Mouse (Mus musculus): ENCODE measurements around the gene Cped1. TPM values are rescaled to one million over a fixed set of nuclear protein-coding genes. Genes with fewer than 3 reads are reported as not detected.

The Cped1 gene
- polyA plus RNA-seq, 1 experiment from 2014 or later: 23.0 TPM

DNA sequence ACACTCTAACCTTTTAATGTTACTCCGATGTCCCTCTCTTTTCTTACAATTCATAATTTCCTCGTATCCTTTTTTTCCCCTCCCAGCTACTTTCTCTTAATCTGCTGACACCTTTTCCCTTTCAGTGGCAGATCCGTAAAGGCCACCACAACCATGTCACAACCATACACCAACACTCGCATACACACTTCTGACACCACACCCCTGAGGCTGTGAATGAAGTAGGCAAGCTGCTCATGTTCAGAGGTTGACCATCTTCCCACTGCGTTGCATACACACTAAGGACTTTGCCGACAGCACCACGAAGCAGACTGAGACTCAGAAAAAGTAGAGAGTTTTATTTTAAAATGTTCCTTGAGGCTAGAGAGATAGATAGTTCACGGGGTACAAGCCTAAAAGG, 235.4 kb downstream of the Cped1 start:
- H3K4me1 ChIP-seq (replicated peaks; ENCODE audit: insufficient read depth, low read length): no peaks in the 10 kb centered on the region
- no peak for TF ChIP-seq CTCF (IDR thresholded peaks at IDR 0.05; ENCODE audit: low read depth)
- no peaks in the 10 kb centered on the region for H3K9me3 ChIP-seq (replicated peaks; ENCODE audit: low read length)
- H3K4me3 ChIP-seq (replicated peaks; ENCODE audit: low read depth, low read length): no peak overlapping the region
- no peak overlapping the region for H3K9ac ChIP-seq (ENCODE audit: low read depth, low read length)
- DNase-seq (ENCODE audit: low spot score): no peak
- H3K27ac ChIP-seq: no peak overlapping the region
- no peak overlapping the region for H3K4me2 ChIP-seq (ENCODE audit: low read length)
- H3K36me3 ChIP-seq (ENCODE audit: insufficient read depth, low read length): no peaks in the 10 kb centered on the region
- WGBS: 94% methylated on average over 8 of the region's 8 CpGs
- ATAC-seq (replicated peaks; ENCODE audit: low FRiP score, low read depth): no peak
- H3K27me3 ChIP-seq (ENCODE audit: insufficient read depth, low read length): no peaks in the 10 kb centered on the region

DNA sequence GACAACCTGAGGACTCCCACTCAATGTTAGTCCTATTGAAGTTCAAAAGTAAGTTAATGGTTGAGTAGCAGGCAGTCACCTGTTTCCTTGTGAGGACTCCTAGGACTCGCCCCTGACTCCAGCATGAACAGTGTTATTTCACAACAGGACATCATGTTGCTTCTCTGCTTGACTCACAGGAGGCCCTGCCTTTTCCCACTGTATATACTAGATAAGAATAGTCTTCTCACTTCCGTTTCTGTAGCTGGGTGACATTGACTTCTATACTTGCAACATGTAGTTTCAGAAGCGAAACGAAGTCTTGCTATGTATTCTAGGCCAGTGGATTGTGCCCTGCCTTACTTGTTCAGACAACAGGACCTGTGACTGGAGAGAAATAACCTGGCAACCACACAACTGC, 236.4 kb downstream of the Cped1 start:
- WGBS: 84% methylated on average over 4 of the region's 4 CpGs
- no peak for DNase-seq (ENCODE audit: low spot score)
- TF ChIP-seq CTCF (IDR thresholded peaks at IDR 0.05; ENCODE audit: low read depth): no peak

DNA sequence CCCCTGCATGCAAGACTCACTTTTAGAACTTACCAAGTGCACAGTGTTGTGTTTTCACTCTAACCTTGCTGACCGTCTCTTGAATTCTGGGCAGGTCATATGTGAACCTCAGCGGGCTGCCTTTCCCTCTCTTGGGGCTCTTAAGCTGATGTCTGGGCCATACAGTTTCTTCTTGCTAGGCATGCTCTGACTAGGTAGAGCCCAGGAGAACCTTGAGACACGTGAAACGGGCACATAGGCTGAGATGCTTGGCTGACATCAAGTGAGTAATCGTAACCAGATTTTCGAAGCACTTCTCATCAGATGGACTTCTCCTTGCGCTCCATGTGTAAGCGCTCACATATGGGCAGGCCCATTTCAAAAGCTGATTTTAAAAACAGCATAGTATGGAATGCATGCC, 237.2 kb downstream of the Cped1 start:
- H3K4me1 ChIP-seq (replicated peaks; ENCODE audit: insufficient read depth, low read length): no peaks in the 10 kb centered on the region
- no peaks in the 10 kb centered on the region for H3K9me3 ChIP-seq (replicated peaks; ENCODE audit: low read length)
- no peak overlapping the region for H3K4me3 ChIP-seq (replicated peaks; ENCODE audit: low read depth, low read length)
- no peak for TF ChIP-seq CTCF (IDR thresholded peaks at IDR 0.05; ENCODE audit: low read depth)
- WGBS: 90% methylated on average over 8 of the region's 8 CpGs
- DNase-seq (ENCODE audit: low spot score): no peak
- no peaks in the 10 kb centered on the region for H3K27me3 ChIP-seq (ENCODE audit: insufficient read depth, low read length)
- H3K36me3 ChIP-seq (ENCODE audit: insufficient read depth, low read length): no peaks in the 10 kb centered on the region
- ATAC-seq (replicated peaks; ENCODE audit: low FRiP score, low read depth): no peak
- no peak overlapping the region for H3K4me2 ChIP-seq (ENCODE audit: low read length)
- H3K9ac ChIP-seq (ENCODE audit: low read depth, low read length): no peak overlapping the region
- no peak overlapping the region for H3K27ac ChIP-seq

More for the DNA sequence above, 236.4 kb downstream of the Cped1 start:
- no peaks in the 10 kb centered on the region for H3K4me1 ChIP-seq (replicated peaks; ENCODE audit: insufficient read depth, low read length)
- no peak overlapping the region for H3K27ac ChIP-seq
- no peak for ATAC-seq (replicated peaks; ENCODE audit: low FRiP score, low read depth)
- no peaks in the 10 kb centered on the region for H3K27me3 ChIP-seq (ENCODE audit: insufficient read depth, low read length)
- H3K9me3 ChIP-seq (replicated peaks; ENCODE audit: low read length): no peaks in the 10 kb centered on the region
- no peak overlapping the region for H3K9ac ChIP-seq (ENCODE audit: low read depth, low read length)
- H3K36me3 ChIP-seq (ENCODE audit: insufficient read depth, low read length): no peaks in the 10 kb centered on the region
- no peak overlapping the region for H3K4me2 ChIP-seq (ENCODE audit: low read length)
- H3K4me3 ChIP-seq (replicated peaks; ENCODE audit: low read depth, low read length): no peak overlapping the region

DNA sequence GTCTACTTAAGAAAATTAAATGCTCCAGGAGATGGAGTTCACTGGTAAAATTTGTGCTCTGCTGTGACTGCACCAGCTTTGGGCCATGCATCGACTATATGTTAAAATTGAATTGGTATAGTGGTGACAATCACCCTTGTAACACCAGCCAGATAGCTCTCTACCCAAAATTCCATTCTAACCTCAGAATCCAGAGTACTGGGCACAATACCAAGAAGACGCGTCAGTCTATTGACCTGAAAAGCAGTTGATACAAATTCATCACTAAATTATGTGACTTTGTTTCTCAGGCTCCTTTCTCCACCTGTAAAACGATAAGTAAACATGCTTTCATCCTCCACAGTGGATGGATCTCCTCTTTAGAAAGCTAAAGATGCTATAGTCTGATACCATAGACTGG, 238.6 kb downstream of the Cped1 start:
- ATAC-seq (replicated peaks; ENCODE audit: low FRiP score, low read depth): no peak
- H3K36me3 ChIP-seq (ENCODE audit: insufficient read depth, low read length): no peaks in the 10 kb centered on the region
- H3K4me1 ChIP-seq (replicated peaks; ENCODE audit: insufficient read depth, low read length): no peaks in the 10 kb centered on the region
- no peak overlapping the region for H3K9ac ChIP-seq (ENCODE audit: low read depth, low read length)
- no peak overlapping the region for H3K4me2 ChIP-seq (ENCODE audit: low read length)
- no peaks in the 10 kb centered on the region for H3K27me3 ChIP-seq (ENCODE audit: insufficient read depth, low read length)
- no peak overlapping the region for H3K27ac ChIP-seq
- TF ChIP-seq CTCF (IDR thresholded peaks at IDR 0.05; ENCODE audit: low read depth): no peak
- WGBS: 97% methylated on average over 4 of the region's 4 CpGs
- H3K4me3 ChIP-seq (replicated peaks; ENCODE audit: low read depth, low read length): no peak overlapping the region
- H3K9me3 ChIP-seq (replicated peaks; ENCODE audit: low read length): no peaks in the 10 kb centered on the region
- no peak for DNase-seq (ENCODE audit: low spot score)

DNA sequence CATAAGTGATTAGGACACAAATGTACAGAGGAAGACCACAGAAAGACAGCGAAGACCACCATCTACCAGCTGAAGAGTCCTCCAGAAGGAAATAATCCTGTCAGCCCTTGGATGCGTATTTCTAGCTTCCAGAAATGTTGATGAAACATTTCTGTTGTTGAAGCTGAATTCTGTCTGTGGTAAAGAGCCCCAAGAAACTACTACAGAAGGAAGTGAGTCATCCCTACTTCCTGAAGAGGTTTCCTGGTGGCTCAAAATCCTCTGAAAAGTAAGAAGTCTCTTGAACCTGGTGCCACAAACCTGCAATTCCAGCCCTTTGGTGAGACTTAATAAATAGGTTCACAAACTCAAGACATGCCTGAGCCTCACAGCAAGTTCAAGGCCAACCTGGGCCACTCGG, 245.5 kb downstream of the Cped1 start:
- no peak overlapping the region for H3K27ac ChIP-seq
- WGBS: 83% methylated on average over 3 of the region's 3 CpGs
- H3K4me2 ChIP-seq (ENCODE audit: low read length): no peak overlapping the region
- H3K9me3 ChIP-seq (replicated peaks; ENCODE audit: low read length): no peaks in the 10 kb centered on the region
- no peak for TF ChIP-seq CTCF (IDR thresholded peaks at IDR 0.05; ENCODE audit: low read depth)
- H3K9ac ChIP-seq (ENCODE audit: low read depth, low read length): no peak overlapping the region
- no peaks in the 10 kb centered on the region for H3K36me3 ChIP-seq (ENCODE audit: insufficient read depth, low read length)
- no peak for DNase-seq (ENCODE audit: low spot score)
- no peak for ATAC-seq (replicated peaks; ENCODE audit: low FRiP score, low read depth)
- H3K4me3 ChIP-seq (replicated peaks; ENCODE audit: low read depth, low read length): no peak overlapping the region
- H3K4me1 ChIP-seq (replicated peaks; ENCODE audit: insufficient read depth, low read length): no peaks in the 10 kb centered on the region
- no peaks in the 10 kb centered on the region for H3K27me3 ChIP-seq (ENCODE audit: insufficient read depth, low read length)

DNA sequence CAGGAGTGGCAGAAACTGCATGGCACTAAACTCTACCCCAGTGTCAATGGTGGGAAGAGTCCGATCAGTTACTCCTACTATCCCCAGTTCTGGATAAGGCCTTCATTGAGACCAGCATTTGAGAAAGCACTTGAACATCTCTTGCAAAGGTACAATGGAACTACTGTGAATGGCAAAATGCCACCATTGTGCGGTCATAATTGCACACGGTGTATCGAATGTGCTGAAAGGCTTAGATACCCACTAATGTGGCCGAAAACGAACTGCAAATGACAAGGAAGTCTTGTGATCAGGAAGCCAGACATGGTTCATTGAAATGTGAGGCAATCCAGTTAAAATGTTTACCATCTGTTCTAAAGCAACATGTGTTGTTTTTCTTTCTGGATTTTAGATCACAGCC, 247.8 kb downstream of the Cped1 start:
- no peak for ATAC-seq (replicated peaks; ENCODE audit: low FRiP score, low read depth)
- no peak overlapping the region for H3K9ac ChIP-seq (ENCODE audit: low read depth, low read length)
- no peaks in the 10 kb centered on the region for H3K27me3 ChIP-seq (ENCODE audit: insufficient read depth, low read length)
- no peak for TF ChIP-seq CTCF (IDR thresholded peaks at IDR 0.05; ENCODE audit: low read depth)
- no peak for DNase-seq (ENCODE audit: low spot score)
- H3K4me1 ChIP-seq (replicated peaks; ENCODE audit: insufficient read depth, low read length): no peaks in the 10 kb centered on the region
- 70% methylated on average over 6 of the region's 6 CpGs for WGBS
- no peak overlapping the region for H3K27ac ChIP-seq
- no peaks in the 10 kb centered on the region for H3K36me3 ChIP-seq (ENCODE audit: insufficient read depth, low read length)
- no peak overlapping the region for H3K4me3 ChIP-seq (replicated peaks; ENCODE audit: low read depth, low read length)
- no peaks in the 10 kb centered on the region for H3K9me3 ChIP-seq (replicated peaks; ENCODE audit: low read length)
- H3K4me2 ChIP-seq (ENCODE audit: low read length): no peak overlapping the region

DNA sequence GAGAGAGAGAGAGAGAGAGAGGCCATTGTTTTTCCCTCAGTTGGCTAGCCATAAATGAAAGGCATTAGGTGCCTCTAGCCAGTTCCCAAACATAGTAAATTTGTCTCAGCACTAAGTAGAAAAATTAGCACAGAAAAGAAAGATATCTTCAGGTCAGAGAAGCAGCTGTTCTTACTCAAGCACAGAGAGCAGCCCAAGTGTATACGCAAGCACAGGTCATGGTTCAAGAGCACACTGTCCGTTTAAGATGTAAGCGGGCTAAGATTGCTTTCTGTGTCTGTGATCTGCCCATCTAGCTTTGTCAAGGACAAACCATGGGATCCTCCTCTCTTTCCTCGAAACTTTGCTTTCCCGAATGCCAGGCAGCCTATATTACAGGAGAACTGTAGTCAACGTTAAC, 249.4 kb downstream of the Cped1 start:
- Histone ChIP-seq H3K36me3 (ENCODE audit: insufficient read depth, low read length) (no peaks in the 10 kb centered on the region), H3K27ac (0 out of 2 replicates have a peak overlapping the region, but pooled peaks have one; percentile 6), H3K4me1 (replicated peaks; ENCODE audit: insufficient read depth, low read length) (no peaks in the 10 kb centered on the region), H3K9me3 (replicated peaks; ENCODE audit: low read length) (no peaks in the 10 kb centered on the region), H3K27me3 (ENCODE audit: insufficient read depth, low read length) (no peaks in the 10 kb centered on the region), H3K4me2 (ENCODE audit: low read length) (no peak overlapping the region), H3K9ac (ENCODE audit: low read depth, low read length) (no peak overlapping the region), H3K4me3 (replicated peaks; ENCODE audit: low read depth, low read length) (no peak overlapping the region)
- TF ChIP-seq CTCF (IDR thresholded peaks at IDR 0.05; ENCODE audit: low read depth): no peak
- ATAC-seq (replicated peaks; ENCODE audit: low FRiP score, low read depth) (no peak), DNase-seq (ENCODE audit: low spot score) (peak; percentile 57)
- 56% methylated on average over 6 of the region's 6 CpGs for WGBS

All from kidney, postnatal 0 days (tissue).